Mouse (Mus musculus) thymus, postnatal 4 days (tissue): ENCODE data around the gene Htatsf1.

ENCODE experiments used
- DNase-seq: peaks from one replicate; pipeline ENCODE4 v3.0.0; 2021

Htatsf1 gene

GRCm38 (mm10) chrX:57053174-57053992, at the start of gene Htatsf1:
Htatsf1 (plus strand) TSS chrX:57053583.
- peak; percentile 85 for DNase-seq

GRCm38 (mm10) chrX:57012891-57013290, 40.5 kb upstream of the Htatsf1 start:
- no peak for DNase-seq

- DNase-seq, result no peak
Observed at GRCm38 (mm10) chrX:57042774-57043173, 10.6 kb upstream of the Htatsf1 start, which contains the start of gene Brs3. Brs3 (plus strand) TSS chrX:57043074.

GRCm38 (mm10) chrX:57043869-57044268, 9.5 kb upstream of the Htatsf1 start:
- no peak for DNase-seq

- DNase-seq, result no peak
Observed at GRCm38 (mm10) chrX:57052848-57053173, 572 bp upstream of the Htatsf1 start.

GRCm38 (mm10) chrX:57053993-57054385, 606 bp downstream of the Htatsf1 start:
- peak; percentile 19 for DNase-seq

- DNase-seq, result no peak
Observed at GRCm38 (mm10) chrX:57081496-57081895, 28.1 kb downstream of the Htatsf1 start.

- no peak for DNase-seq
Observed at GRCm38 (mm10) chrX:57087806-57088205, 34.4 kb downstream of the Htatsf1 start, which contains the start of gene Vgll1. Vgll1 (plus strand) TSS chrX:57088106.

- DNase-seq, result no peak
Observed at GRCm38 (mm10) chrX:57103415-57103814, 50.0 kb downstream of the Htatsf1 start.

- DNase-seq, result no peak
Observed at GRCm38 (mm10) chrX:57106956-57107355, 53.6 kb downstream of the Htatsf1 start.
